Mouse (Mus musculus): ENCODE results near the gene Metrn. TPM values are rescaled to one million over a fixed set of nuclear protein-coding genes. Genes with fewer than 3 reads are reported as not detected.

Gene Metrn
- total RNA-seq, 2 experiments from 2014 or later, result 70.9 to 78.2 TPM

Small RNA genes lying within 50 kb of the gene (microRNA-seq; reads per million reads assigned to microRNA genes)
- gene Gm25083, result 0 reads per million in 2 experiments
- gene Mir3082, result 1.3 to 3.2 reads per million in 2 experiments
- 1.7 to 1.9 reads per million in 2 experiments for gene Mir6966

Other genes with a start within 250 kb of the Metrn start
- 10 to 100 TPM; 52.1 to 55.2 TPM for gene Sox8, start 226.4 kb downstream of the Metrn start, total RNA-seq (2021)
- 10 to 100 TPM; 19.1 to 20.2 TPM for gene Lmf1, start 218.1 kb downstream of the Metrn start, total RNA-seq (2021)
- 100 to 1,000 TPM; 151 to 157 TPM for gene Gng13, start 80.0 kb downstream of the Metrn start, total RNA-seq (2021)
- gene Chtf18, start 69.7 kb downstream of the Metrn start, total RNA-seq (2021), result 1 to 10 TPM; 1.2 to 1.5 TPM
- 10 to 100 TPM; 60.9 to 64.4 TPM for gene Rpusd1, start 69.5 kb downstream of the Metrn start, total RNA-seq (2021)
- gene Mslnl, start 61.1 kb downstream of the Metrn start, total RNA-seq (2021), result under 1 TPM; 0.44 to 0.75 TPM
- gene Msln, start 42.8 kb downstream of the Metrn start, total RNA-seq (2021), result 1 to 10 TPM; 2.3 to 2.5 TPM
- gene Narfl, start 23.4 kb downstream of the Metrn start, total RNA-seq (2021), result 10 to 100 TPM; 31.3 to 37.1 TPM
- gene Haghl, start 11.5 kb downstream of the Metrn start, total RNA-seq (2021), result 100 to 1,000 TPM; 112 to 119 TPM
- gene Ccdc78, start 10.6 kb downstream of the Metrn start, total RNA-seq (2021), result under 1 TPM in 1 of 2 experiments, not detected in 1; 0.19 TPM
- 10 to 100 TPM; 92.7 to 99.1 TPM for gene Fam173a, start 4.2 kb downstream of the Metrn start, total RNA-seq (2021)
- gene AC134908.4, start 1.5 kb downstream of the Metrn start, total RNA-seq (2021), result 1 to 10 TPM in 1 of 2 experiments, not detected in 1; 1.4 TPM
- gene Fbxl16, start 11.9 kb upstream of the Metrn start, total RNA-seq (2021), result 100 to 1,000 TPM; 588 to 680 TPM
- 10 to 100 TPM; 22.5 to 25.1 TPM for gene Wdr24, start 26.5 kb upstream of the Metrn start, total RNA-seq (2021)
- 10 to 100 TPM; 43.5 to 52.3 TPM for gene Jmjd8, start 31.7 kb upstream of the Metrn start, total RNA-seq (2021)
- gene Stub1, start 36.3 kb upstream of the Metrn start, total RNA-seq (2021), result 100 to 1,000 TPM; 178 to 180 TPM
- 10 to 100 TPM; 40.6 to 42.4 TPM for gene Rhbdl1, start 40.2 kb upstream of the Metrn start, total RNA-seq (2021)
- gene Gm20683, start 44.6 kb upstream of the Metrn start, total RNA-seq (2021), result 10 to 100 TPM; 20.7 to 23.7 TPM
- gene Rhot2, start 47.7 kb upstream of the Metrn start, total RNA-seq (2021), result 10 to 100 TPM; 89.5 to 92.8 TPM
- gene Wdr90, start 64.4 kb upstream of the Metrn start, total RNA-seq (2021), result 10 to 100 TPM; 26.0 to 31.5 TPM
- gene Mcrip2, start 71.6 kb upstream of the Metrn start, total RNA-seq (2021), result 10 to 100 TPM; 20.0 to 25.6 TPM
- gene Mettl26, start 77.9 kb upstream of the Metrn start, total RNA-seq (2021), result 10 to 100 TPM; 38.7 to 40.2 TPM
- gene Wfikkn1, start 83.7 kb upstream of the Metrn start, total RNA-seq (2021), result 1 to 10 TPM; 1.4 to 1.7 TPM
- gene Rab40c, start 122.6 kb upstream of the Metrn start, total RNA-seq (2021), result 10 to 100 TPM; 41.2 TPM
- gene Pigq, start 147.8 kb upstream of the Metrn start, total RNA-seq (2021), result 100 to 1,000 TPM; 103 to 113 TPM
- gene Nhlrc4, start 147.8 kb upstream of the Metrn start, total RNA-seq (2021), result under 1 TPM; 0.54 to 0.98 TPM
- gene A930017K11Rik, start 155.4 kb upstream of the Metrn start, total RNA-seq (2021), result under 1 TPM; 0.37 to 0.65 TPM
- gene Capn15, start 188.7 kb upstream of the Metrn start, total RNA-seq (2021), result 10 to 100 TPM; 50.6 to 51.4 TPM